Mouse (Mus musculus) monocyte, adult 2 months (primary cell): ENCODE data around the gene Armc9.
A peak's percentile ranks its signal among the peaks of the same experiment; 100 is the strongest.

Experiments
- DNase-seq, 2 experiments: peaks; one replicate each; pipeline ENCODE4 v3.0.0; 2022; ENCODE audit warnings: low spot score in 2 of 2, low read depth in 1 of 2

Armc9 gene

DNA sequence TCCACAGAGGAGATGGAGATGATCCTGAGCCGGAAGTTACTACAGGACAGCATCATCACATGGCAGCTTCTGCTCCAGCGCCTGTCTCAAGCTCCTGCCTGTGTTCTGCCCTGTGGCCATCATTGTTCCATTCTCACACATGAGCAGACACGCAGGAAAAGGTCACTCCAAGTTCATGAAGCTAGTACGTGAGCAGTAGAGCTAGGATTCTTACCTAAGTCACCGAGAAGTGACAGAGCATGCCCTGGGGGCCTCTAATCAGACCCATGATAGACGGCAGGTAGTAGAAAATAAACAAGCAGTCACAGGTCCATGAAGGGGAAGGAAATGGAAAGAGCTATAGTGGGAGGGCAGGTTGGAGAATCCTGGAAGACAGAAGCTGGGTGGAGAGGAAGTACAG lies 63.4 kb downstream of the Armc9 start:
- DNase-seq = no peak

- DNase-seq = no peak
Measured at GRCm38 (mm10) chr1:86225195-86225594, 70.6 kb downstream of the Armc9 start.

GRCm38 (mm10) chr1:86228653-86229052 lies 74.1 kb downstream of the Armc9 start:
- peak in 1 of 2 experiments; percentile 7 for DNase-seq

- DNase-seq = peak; percentile 45 to 64
Measured at GRCm38 (mm10) chr1:86229184-86229829, 74.7 kb downstream of the Armc9 start.

- DNase-seq = no peak
Measured at GRCm38 (mm10) chr1:86232631-86233030, 78.1 kb downstream of the Armc9 start.

DNA sequence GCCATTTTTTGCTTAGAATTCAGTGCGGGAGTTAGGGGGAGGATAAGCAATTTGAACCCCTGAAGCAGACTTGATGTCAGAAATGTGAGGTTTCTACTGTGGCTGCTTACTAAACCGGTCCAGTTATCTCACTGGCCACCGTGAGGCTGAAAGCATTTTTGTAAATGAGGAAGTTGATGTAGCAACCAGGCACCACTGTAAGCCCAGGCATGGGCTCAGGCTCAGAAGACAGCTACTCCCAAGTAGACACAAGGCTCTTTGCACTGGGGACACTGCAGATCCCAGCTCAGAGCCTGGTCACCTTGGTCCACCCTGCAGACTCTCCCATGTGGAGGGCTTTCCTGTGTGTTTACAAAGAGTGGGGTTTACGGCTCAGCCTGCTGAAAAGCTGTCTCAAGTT lies 79.2 kb downstream of the Armc9 start:
- peak; percentile 37 to 54 for DNase-seq

DNA sequence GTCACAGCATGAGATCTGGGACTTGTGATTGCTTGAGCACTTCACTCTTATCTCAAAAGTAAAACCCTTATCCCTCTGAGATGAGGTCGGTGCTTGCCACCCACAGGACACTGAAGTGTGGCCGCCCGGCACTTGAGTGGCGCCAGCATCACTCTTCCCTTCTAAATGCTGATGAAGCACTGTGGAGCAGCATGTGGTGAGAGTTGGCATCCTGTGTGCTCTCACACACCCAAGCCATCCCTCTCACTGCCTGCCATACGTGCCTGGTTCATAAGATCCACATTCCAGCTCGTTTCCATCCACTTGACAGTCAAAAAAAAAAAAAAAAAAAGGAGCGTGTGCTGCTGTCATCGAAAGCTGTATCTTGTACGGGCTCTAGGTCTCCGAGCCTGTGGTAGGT lies 80.5 kb downstream of the Armc9 start:
- DNase-seq = no peak

- DNase-seq = no peak
Measured at GRCm38 (mm10) chr1:86236442-86236841, 81.9 kb downstream of the Armc9 start.

DNA sequence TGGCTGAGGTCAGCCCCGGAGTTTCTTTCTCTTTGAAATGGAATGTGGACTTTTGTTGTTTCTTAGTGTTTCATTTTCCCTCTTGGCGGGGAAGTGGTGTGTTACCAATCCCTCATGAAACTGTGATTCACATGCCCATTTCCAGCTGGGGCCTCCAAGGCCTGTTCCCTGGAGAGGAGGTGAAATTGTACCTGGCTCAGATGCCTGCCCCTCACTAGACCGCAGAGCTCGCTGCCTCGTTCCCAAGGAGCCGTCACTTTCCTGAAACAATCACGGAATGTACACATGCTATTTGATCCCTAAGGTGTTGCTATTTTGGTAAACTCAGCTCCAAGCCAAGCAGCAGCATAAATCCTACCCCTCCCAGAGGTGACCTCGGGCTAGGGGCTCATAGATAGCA lies 84.4 kb downstream of the Armc9 start:
- no peak for DNase-seq

DNA sequence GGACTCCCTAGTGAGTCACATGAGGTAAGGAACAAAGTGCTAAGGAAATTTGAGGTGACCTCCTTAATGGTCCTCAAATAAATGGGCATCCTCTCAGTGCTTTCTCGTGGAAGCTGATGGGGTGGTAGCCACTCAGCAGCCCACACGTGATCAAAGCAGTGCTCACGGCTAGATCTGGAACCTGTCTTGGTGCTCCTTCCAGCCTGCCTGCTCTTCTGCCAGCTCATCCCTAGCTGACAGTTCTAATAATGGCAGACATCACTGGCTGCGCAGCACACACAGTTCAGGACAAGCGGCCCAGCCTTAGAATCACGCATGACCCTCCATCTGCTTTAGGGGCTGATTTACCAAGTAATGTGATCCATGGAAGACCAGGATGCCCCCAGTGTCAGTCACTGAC lies 85.3 kb downstream of the Armc9 start:
- DNase-seq = no peak

GRCm38 (mm10) chr1:86240959-86241358 lies 86.4 kb downstream of the Armc9 start:
- DNase-seq = no peak

- no peak for DNase-seq
Measured at GRCm38 (mm10) chr1:86243490-86243889, 88.9 kb downstream of the Armc9 start.

DNA sequence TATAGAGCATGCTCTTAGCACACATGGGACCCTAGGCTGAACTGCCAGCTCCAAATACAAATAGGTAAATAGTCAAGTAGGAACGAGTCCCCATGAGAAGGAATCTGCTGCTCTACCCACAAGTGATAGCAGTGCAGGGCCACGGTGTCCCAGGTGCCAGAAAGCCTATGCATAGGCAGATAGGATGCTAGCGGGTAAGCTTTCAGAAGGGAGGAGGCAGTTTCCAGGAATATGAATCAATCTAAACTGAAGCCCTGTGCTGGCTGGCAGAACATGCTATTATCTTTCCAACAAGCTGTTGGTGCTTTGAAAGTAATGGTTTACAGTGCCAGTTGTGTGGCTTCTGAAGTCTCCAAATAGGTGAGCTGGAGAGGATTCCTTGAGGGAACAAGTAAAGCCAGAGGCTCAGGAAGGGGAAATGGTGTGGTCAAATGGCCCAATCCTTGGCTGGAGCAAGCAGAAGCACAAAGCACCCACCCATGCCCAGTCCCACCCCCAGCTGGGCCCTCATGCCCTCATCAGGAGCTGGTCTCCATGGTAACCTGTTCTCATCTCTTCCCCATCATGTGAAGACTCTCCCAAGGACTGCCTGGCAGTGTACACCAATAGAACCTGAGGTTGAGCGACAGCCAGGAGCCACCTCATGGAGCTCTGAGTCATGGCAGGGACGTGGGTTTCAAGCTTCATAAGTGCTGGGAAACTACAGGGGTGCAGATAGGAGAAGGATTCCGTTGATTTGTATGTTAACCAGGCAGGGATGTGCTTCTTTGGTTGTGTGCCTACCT lies 90.9 kb downstream of the Armc9 start:
- no peak for DNase-seq

DNA sequence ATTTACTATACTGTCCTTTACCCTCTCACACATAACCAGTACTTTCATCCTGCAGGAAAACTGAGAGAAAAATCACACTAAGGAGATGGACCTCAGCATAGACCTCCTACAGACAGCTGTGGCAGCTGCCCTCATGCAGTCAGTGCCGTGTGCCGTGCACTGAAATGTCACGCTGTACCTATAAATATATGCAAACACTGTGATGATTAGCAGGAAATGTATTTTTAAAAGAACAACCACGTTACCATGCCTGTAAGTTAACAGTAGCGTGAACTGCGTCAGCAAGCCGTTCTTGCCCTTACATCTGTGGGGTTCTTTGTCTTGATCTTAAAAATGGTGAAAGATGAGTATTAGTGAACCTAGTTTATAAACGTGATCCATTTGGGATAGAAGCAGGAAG lies 98.8 kb downstream of the Armc9 start:
- no peak for DNase-seq

- no peak for DNase-seq
Measured at GRCm38 (mm10) chr1:86256311-86256710, 101.7 kb downstream of the Armc9 start.

- no peak for DNase-seq
Measured at GRCm38 (mm10) chr1:86257228-86257627, 102.6 kb downstream of the Armc9 start.

GRCm38 (mm10) chr1:86258171-86258824 lies 103.7 kb downstream of the Armc9 start:
- DNase-seq = no peak

DNA sequence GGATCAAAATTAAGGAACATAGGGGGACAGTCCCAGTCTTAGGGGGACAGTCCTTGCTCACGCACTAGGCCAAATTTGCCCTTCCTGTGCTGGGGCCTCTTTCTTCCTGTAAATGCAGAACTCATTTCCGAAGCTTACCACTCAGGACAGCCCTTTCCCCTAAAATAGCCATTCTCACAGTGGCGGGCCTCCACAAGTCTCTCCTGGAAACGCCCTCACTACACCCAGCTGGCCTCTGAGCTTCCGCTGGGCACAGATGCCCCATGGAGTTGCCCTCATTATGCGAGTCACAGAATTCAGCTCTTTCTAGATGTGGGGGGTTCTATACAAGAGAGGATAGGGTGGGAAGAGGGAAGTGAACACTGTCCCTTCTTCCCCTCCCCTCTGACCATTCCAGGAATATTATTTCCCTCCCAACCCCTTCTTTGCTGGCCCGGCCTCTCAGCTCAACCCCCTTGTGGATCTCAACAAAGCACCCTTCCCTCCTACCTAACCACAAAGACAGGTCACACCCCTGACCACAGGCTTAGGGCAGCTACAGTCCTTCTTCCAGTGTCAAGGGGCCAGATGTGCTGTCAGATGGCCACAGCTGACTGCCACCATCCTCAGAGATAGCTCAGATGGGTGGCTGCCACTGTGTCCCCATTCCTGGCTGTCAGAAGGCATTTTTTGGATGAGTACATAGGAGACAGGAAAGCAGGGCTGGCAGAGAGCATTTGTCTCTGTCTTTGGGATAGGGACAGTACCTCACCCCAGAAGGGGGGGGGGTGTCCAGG lies 109.2 kb downstream of the Armc9 start:
- DNase-seq = peak; percentile 13 to 41

- DNase-seq = no peak
Measured at GRCm38 (mm10) chr1:86265060-86265459, 110.5 kb downstream of the Armc9 start.

GRCm38 (mm10) chr1:86268492-86269189 lies 114.1 kb downstream of the Armc9 start:
- DNase-seq = no peak

DNA sequence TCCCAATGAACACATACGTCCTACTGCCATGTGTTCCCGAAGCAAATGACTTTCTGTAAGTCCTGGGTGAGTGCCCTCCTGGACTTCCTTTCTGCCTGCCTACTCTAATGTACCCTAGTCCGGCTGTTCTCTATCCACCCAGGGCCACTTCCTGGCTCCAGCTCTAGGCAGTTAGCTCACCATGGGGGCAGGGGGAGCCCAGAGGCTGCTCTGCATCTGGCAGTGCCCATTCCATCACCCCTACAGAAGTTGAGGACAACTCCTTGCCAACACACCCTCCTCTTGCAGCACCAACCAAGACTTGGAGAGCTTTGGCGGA lies 114.6 kb downstream of the Armc9 start:
- no peak for DNase-seq
